Mouse (Mus musculus) granulocyte monocyte progenitor cell, adult 5-6 weeks (primary cell): ENCODE results near the gene Tln2. TPM values are rescaled to one million over a fixed set of nuclear protein-coding genes. Genes with fewer than 3 reads are reported as not detected.
"Not testable (repeated sequence)": the region's sequence is repeated elsewhere in the genome, so short reads cannot be mapped to it uniquely, and the experiment has no call there.

Experiments used
- ATAC-seq: replicated peaks from 2 replicates; pipeline ENCODE4 v1.8.0; 2016; ENCODE audit warnings: mild to moderate bottlenecking, moderate TSS enrichment, inconsistent platforms; ENCODE audit not compliant: poor library complexity, severe bottlenecking
- total RNA-seq, 2 experiments: library from RNA; stranded (forward) in 1 of 2; stranded (reverse) in 1 of 2; fragments of 200-712, 200-1000 nt in 1 of 2; fragments of >200 nt in 1 of 2; fragmentation: Nextera tagmentation in 1 of 2; gene quantifications; 2 replicates each; pipeline ENCODE4 v1.2.3; 2014 to 2017

Tln2 gene
- total RNA-seq, 2 experiments from 2014 or later, result 1.4 TPM; not detected in 1

GRCm38 (mm10) chr9:67297236-67297889 lies 262.1 kb downstream of the Tln2 start:
- no peak for ATAC-seq

DNA sequence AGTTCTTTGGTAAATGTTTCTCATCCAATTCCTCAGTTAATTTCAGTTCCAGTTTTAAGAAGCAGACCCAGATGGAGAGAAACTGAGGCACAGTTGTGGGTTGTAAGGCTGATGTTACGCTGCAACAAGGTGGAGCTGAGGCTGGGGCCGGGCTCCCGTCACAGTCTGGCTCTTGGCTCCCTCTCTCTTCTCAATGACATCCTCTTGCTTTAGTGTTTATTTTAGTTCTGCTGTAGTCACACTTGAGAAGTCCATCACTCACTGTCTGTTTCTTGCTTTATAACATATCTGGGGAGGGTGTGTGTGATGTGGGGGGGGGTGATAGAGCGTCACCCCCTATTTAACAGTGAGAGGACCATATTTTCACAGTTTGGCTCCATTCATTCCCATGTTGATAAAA lies 272.0 kb downstream of the Tln2 start:
- ATAC-seq, result no peak

GRCm38 (mm10) chr9:67286801-67287200 lies 272.7 kb downstream of the Tln2 start:
- no peak for ATAC-seq

DNA sequence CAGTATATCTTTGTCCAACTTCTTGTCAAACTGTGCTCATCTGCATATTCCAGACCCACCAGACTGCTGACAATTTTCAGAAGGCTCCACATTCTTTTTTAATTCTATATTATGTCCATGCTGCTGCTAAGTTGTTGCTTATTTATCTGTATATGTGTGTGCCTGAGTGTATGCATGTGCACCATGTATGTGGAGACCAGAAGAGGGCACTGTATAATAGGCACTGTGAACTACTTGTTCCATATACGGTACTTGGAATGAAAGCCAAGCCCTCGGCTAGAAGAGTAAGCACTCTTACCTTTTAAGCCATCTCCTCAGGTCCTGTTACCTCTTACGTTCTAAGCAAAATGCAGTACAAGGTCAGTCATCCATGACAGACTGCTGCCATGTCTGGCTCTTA lies 274.0 kb downstream of the Tln2 start:
- ATAC-seq, result no peak

- no peak for ATAC-seq
Measured at GRCm38 (mm10) chr9:67281812-67282211, 277.7 kb downstream of the Tln2 start.

DNA sequence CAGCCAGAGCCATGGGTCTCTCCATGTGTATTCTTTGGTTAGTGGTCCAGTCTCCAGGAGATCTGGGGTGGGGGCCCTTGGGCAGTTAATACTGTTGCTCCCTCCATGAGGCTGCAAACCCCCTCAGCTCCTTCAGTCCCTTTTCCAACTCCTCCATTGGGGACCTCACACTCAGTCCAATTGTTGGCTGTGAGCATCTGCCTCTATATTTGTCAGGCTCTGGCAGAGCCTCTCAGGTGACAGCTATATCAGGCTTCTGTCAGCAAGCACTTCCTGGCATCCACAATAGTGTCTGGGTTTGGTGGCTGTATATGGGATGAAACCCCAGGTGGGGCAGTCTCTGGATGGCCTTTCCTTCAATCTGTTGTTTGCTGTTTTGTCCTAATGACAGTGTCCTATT lies 279.2 kb downstream of the Tln2 start:
- ATAC-seq, result not testable (repeated sequence)

DNA sequence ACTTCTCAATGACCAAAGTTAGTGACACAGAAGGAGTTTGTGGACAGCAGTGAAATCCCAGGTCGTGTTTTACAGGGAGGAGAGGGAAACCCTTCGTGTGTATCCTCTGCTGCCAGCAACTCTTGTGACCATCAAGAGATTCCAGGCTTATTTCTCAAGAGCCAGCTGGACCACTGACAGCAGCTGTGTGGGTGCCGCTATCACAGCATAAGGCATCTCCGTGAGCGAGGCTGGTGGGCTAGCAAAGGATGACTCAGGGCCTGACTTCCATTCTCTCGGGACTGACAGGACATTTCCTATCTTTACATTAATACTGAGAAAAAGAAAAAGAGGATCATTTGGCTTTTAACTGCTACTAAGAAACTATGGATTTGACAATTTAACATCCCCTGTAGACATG lies 283.1 kb downstream of the Tln2 start:
- no peak for ATAC-seq

DNA sequence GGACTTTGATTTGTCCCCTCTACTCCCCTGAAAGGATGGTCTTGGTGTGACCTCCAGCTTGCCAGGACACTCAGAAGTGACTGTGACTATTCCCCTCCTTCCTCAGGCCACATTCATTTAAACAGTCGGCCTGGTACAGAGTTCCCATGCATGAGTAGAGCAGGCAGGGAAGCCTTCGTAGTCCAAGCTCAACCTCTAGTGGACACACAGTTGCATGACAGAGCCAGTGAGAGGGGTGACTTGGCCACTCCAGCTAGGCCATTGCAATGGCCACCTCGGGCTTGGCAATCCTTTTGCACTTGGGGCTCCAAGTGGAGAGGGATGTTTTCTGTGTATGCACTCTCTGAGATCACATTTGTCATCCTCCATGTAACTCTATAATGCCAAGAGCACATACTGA lies 285.2 kb downstream of the Tln2 start:
- ATAC-seq, result no peak

- no peak for ATAC-seq
Measured at GRCm38 (mm10) chr9:67273362-67273761, 286.1 kb downstream of the Tln2 start.

DNA sequence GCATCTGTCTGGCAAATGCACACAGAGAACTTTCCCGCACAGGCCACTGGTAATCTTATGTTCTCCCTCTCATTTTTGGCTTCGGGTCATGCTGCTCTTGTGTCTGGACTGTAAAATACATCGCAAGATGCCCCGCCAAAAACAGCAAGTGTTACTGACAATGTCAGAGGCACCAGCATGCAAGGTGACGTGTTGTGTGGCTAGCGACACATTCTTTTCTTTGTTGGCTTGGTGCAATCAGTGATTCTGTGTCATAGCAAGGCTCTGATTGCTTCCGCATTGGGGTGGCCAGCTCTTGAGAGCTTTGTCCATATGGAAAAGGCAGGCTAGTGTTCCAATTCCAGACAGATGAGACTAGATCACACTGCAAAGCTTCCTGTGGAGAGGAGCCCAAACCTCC lies 288.8 kb downstream of the Tln2 start:
- no peak for ATAC-seq

GRCm38 (mm10) chr9:67270061-67270595 lies 289.4 kb downstream of the Tln2 start:
- no peak for ATAC-seq

DNA sequence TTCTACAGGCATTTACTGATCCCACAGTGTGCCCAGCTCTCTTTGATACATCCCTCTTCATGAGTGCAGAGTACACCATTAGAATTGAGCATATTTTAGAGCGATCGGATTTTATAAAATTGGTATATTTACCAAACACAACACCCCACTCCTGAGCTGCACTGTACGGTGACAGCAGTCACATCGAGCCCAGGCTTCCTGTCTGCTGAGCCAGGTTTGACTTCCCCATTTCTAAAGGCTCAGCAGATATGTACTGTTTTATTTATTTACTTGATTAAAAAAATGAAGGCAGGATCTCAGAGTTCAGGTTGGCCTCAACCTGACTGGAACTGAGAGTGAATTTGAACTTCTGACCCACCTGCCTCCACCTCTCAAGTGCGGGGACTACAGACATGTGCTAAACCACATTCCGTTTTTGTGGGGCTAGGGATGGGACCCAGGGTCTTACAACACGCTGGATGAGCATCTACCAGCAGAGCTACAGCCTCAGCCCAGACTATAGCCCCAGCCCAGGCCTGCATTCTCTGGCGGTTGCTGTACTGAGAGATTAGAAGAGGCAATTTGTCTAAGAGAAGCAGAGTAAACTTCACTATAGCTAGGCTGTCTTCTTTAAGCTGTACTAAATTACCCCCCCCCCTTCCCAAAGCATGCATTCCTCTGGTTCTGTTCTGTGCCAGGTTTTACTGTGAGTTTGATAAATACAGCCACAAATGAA lies 292.1 kb downstream of the Tln2 start:
- no peak for ATAC-seq

- peak; percentile 9; the same call in 1 of the 2 replicates for ATAC-seq
Measured at GRCm38 (mm10) chr9:67265513-67265912, 294.0 kb downstream of the Tln2 start.

DNA sequence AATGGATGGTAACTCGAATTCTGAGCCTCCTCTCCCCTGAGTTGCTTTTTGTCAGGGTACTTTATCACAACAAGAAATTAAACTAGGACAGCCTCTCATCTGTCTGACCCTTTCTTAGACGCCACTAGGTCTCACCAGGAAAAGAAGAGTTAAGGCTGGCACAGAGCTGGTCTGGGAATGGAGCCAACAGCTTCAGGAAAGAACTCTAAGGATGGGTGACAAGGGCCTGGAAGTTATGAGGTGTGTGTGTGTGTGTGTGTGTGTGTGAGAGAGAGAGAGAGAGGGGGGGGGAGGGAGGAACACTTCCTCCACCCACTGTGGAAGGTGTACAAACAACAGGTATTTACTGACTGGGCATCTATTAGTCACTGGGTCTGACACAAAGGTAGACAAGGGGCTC lies 294.6 kb downstream of the Tln2 start:
- no peak for ATAC-seq

DNA sequence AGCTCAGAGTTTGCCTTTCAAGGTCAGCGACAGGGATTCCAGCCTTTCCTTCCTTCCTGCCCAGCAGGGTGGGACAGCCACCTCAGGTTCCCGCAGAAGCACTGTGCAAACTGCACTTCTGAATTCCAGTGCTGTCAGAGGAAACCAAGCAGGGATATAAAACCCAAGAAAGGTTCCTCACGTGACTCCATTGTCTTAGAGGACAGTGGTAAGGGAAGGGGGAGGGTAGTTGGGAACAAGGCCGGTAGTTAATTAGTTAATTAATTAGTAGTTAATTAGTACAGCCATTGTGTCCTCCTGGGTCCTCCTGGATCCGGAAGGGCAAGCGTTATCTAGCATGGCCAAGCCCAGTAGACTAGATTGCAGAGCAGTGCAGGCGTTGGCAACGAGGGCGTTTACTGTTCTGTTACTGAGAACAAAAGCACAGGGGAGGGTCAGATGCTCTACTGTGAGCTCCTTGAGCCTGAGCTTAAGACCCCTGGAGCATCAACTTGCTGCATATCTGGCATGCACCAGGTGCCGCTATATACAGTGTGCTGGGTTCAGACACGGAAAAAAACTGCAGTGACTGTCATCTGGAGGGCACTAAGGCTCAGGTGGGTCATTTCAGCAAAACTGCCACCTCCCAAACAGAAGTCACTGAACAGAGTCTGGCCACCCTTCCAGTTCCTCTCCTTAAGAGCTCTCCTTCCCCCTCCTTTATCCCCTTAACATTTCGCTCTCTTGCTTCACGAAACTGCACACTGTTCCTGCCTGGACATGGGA lies 298.5 kb downstream of the Tln2 start:
- no peak for ATAC-seq

- ATAC-seq, result no peak
Measured at GRCm38 (mm10) chr9:67250141-67250540, 309.4 kb downstream of the Tln2 start.

DNA sequence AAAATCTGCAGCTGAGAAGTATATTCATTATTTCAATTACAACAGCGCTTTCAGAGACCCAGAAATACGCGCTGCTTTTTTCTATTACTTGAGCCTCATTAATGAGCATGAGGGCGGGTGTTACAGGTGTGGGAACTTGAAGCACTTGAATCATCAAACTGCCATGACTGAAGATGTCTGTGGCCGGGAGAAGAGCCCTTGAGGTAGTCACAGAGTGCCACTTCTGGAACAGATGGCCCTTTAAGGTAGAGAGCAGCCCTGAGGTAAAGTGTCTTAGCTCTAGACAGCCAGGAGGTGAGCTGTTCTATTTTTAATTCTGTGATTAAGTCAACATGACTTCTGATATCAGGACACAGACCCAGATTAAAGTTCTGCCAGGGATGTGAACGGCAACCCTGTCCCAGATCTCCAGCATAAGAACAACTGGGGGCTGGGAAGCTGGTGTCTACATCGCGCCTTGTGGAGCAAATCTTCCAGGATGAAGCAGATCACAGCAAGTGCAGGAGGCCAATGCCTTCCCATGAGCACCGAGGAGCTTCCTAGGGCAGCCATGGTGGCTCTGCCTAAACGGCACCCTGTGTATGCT lies 312.0 kb downstream of the Tln2 start:
- no peak for ATAC-seq

- no peak for ATAC-seq
Measured at GRCm38 (mm10) chr9:67245265-67245664, 314.2 kb downstream of the Tln2 start.

DNA sequence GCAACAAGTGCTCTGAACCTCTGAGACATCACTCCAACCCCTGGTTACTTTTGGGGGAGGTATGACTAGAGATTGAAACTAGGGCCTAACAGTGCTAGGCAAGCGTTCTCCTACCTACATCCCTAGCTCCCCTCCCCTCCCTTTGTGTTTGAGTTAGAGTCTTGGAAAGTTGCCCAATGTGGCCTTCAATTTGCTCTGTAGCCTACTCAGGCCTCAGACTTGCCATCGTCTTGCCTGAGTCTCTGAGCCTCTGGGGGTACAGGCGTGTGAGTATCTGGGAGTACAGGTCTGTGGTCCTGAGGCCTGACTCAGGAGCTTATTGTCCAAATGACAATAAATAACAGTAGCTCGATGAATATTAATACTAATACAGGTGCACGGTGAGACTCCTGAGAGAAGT lies 317.8 kb downstream of the Tln2 start:
- ATAC-seq, result no peak

DNA sequence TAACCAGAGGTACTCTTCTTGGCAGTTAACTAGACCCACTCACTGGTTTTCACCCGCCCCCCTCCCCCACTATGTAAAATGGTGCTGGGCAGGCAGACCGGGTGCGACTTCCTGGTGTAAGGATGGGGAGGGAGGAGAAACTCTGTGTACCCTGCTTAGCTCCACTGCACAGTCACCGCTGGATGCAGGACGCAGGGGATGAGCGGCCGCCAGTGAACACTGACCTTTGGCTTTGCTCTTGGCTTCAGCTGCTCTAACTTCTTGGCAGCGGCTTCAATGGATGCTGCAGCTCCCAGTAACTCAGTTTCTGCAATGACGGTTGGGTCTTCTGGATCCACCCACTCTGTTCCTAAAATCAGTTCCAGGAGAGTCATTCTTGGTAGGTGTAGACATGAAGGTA lies 319.0 kb downstream of the Tln2 start:
- no peak for ATAC-seq

DNA sequence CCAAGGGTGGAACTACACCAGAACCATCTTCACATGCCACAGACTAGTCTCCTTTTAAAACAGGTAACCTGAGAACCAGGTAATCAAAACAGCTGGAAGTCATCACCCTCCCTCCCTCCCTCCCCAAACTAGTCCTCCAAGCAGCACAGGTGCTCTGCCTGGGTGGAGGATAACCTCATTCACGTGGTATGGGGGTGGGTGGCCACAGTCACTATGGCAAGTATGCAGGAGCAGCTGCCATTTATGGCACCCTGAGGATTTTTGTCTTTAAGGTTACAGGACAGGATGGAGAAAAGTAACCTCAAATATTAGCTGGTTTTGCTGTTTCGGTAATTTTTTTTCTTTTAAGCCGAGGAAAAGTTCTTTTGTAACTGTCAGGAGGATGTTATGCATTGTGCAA lies 322.5 kb downstream of the Tln2 start:
- no peak for ATAC-seq
